Mouse (Mus musculus) hindlimb bud, embryonic 11.5 days (tissue): Measurements from ENCODE around the gene Slc15a4.

Source experiments
- DNase-seq: peaks from one replicate; pipeline ENCODE4 v3.0.0-alpha.2; 2012; ENCODE audit warnings: low read depth, low spot score; ENCODE audit errors: extremely low spot score

Gene Slc15a4

GRCm38 (mm10) chr5:127621108-127621507 is 11.6 kb downstream of the Slc15a4 start:
- DNase-seq, result no peak

- DNase-seq, result no peak
Measured at GRCm38 (mm10) chr5:127620371-127620770, 12.3 kb downstream of the Slc15a4 start.

- no peak for DNase-seq
Measured at GRCm38 (mm10) chr5:127618834-127619233, 13.9 kb downstream of the Slc15a4 start.

- DNase-seq, result peak; percentile 72
Measured at GRCm38 (mm10) chr5:127616884-127617635, 15.6 kb downstream of the Slc15a4 start.

GRCm38 (mm10) chr5:127616151-127616550 is 16.5 kb downstream of the Slc15a4 start:
- no peak for DNase-seq

GRCm38 (mm10) chr5:127615459-127615858 is 17.2 kb downstream of the Slc15a4 start:
- no peak for DNase-seq

- DNase-seq, result no peak
Measured at GRCm38 (mm10) chr5:127612397-127612796, 20.3 kb downstream of the Slc15a4 start.

GRCm38 (mm10) chr5:127611881-127612280 is 20.8 kb downstream of the Slc15a4 start:
- DNase-seq, result no peak

GRCm38 (mm10) chr5:127610787-127611509 is 21.7 kb downstream of the Slc15a4 start:
- no peak for DNase-seq

- DNase-seq, result no peak
Measured at GRCm38 (mm10) chr5:127609191-127609714, 23.4 kb downstream of the Slc15a4 start.

- no peak for DNase-seq
Measured at GRCm38 (mm10) chr5:127607507-127607906, 25.2 kb downstream of the Slc15a4 start.

- DNase-seq, result no peak
Measured at GRCm38 (mm10) chr5:127602996-127603395, 29.7 kb downstream of the Slc15a4 start.

GRCm38 (mm10) chr5:127596862-127597261 is 35.8 kb downstream of the Slc15a4 start:
- no peak for DNase-seq

- DNase-seq, result no peak
Measured at GRCm38 (mm10) chr5:127595676-127596075, 37.0 kb downstream of the Slc15a4 start.

- no peak for DNase-seq
Measured at GRCm38 (mm10) chr5:127592854-127593253, 39.8 kb downstream of the Slc15a4 start.

- no peak for DNase-seq
Measured at GRCm38 (mm10) chr5:127592406-127592805, 40.3 kb downstream of the Slc15a4 start.

- DNase-seq, result peak; percentile 14
Measured at GRCm38 (mm10) chr5:127587854-127588253, 44.8 kb downstream of the Slc15a4 start.

GRCm38 (mm10) chr5:127583658-127584057 is 49.0 kb downstream of the Slc15a4 start:
- no peak for DNase-seq

GRCm38 (mm10) chr5:127577419-127577818 is 55.3 kb downstream of the Slc15a4 start:
- DNase-seq, result no peak

- no peak for DNase-seq
Measured at GRCm38 (mm10) chr5:127567165-127567741, 65.4 kb downstream of the Slc15a4 start.

GRCm38 (mm10) chr5:127561086-127561485 is 71.6 kb downstream of the Slc15a4 start:
- DNase-seq, result peak; percentile 12

GRCm38 (mm10) chr5:127548136-127548535 is 84.6 kb downstream of the Slc15a4 start:
- DNase-seq, result no peak
